Mouse (Mus musculus) urinary bladder, postnatal 10 days (tissue): Measurements from ENCODE around the gene Rps11.
A peak's percentile ranks its signal among the peaks of the same experiment; 100 is the strongest.
"Not testable (repeated sequence)": the region's sequence is repeated elsewhere in the genome, so short reads cannot be mapped to it uniquely, and the experiment has no call there.

Experiments used
- DNase-seq: peaks from one replicate; pipeline ENCODE4 v3.0.0; 2022; ENCODE audit warnings: low spot score

Rps11 gene

DNA sequence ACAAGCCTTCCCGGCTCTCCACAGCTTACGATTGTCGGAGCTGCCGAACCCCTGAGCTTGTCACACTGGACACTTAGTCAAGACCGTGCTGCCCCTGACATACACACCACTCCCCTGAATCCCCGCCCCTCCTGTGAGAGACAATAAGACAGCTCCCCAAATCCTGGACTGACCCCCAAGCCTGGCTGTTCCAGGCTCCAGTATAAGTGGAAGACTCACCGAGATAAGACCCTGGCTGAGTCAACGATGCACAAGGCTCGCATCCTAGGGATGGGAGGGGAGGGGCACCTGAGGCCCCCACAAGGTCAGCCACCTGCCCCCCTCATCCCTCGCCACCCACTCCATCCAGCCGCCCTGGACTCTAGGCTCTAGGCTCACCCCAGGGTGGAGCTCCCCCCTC, 7.6 kb upstream of the Rps11 start:
- DNase-seq = no peak

DNA sequence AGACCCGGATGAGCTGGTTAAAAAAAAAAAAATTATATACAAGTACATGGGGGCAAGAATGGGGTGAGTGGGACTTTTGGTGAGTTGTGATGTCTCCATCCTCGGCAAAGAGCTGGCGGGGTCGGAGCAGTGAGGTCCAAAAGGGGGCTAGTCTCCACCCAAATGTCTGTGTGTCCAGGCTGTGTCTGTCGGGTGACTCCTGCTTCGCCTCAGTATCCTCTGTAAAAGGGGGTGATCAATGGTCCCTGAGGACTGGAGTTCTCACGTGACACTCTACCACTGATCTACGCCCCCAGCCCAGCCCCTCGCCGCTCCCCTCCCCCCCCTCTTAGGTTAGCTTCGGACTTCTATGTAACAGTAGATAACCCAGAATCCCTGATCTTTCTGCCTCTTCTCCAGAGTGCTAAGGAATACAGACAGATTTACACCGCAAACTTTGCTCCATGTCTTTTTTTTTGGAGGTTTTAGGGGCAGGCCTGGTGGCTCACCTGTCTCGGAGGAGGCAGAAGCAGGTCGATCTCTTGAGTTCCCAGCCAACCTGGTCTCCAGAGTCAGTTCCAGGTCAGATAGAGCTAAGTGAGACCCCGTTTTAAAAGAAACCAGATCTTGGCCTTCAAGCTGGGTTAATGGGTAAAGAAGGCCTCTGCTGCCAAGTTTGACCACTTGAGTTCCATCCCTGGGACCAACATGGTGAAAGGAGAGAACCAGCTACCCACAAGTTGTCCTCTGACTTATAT, 5.7 kb upstream of the Rps11 start:
- no peak for DNase-seq

DNA sequence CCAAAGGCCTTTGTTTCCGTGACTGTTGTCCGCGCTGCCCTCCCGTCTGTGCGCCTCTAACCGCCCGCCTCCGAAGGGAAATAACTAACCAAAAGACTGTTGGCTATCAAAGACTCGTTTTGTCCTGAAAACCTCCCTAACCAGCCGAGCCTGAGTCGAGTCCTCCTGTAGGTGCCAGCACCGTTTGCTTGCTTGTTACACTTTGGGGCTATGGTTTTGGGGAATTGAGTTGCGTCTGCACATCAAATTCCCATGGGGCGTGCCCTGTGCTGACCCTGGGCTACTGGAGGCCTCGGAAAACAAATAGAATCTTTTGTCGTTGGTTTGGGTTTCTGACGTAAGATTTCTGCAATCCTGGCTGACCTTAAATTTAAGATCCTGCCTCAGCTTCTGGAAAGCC, 5.1 kb upstream of the Rps11 start:
- DNase-seq = no peak

DNA sequence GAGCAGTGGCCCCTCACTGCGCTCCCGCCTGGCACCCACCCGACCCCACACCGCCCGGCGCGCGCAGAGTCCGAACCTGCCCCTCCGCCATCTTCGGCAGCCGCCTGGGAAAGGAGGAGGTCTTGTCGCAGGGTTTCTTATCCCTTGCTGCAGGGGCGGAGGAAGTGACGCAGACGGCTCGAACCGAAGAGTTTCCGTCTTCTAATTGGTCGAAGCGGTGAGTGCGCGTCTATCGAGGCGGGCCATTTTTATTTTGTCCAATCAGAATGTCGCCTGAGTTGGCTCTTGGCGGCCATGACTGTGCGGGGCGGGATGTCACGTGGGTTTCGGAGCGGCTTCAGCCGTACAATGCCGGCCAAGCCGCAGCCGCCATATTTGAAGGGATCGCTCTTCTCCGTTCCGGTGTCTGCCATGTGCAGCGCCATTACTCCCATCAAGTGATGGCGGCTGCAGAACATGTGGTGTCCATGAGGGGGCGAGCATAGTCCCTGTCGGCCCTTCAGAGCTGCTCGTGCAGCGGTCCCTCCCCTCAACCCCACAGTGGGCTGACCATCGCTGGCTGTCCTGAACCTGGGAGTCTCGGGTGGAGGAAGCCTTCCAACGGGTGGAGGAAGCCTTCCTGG, 4.5 kb upstream of the Rps11 start, which contains the start of gene Rpl13a:
Gene Rpl13a, minus strand, starts transcription at position 138 of the 623 bp plus-strand sequence.
- peak; percentile 88 for DNase-seq

DNA sequence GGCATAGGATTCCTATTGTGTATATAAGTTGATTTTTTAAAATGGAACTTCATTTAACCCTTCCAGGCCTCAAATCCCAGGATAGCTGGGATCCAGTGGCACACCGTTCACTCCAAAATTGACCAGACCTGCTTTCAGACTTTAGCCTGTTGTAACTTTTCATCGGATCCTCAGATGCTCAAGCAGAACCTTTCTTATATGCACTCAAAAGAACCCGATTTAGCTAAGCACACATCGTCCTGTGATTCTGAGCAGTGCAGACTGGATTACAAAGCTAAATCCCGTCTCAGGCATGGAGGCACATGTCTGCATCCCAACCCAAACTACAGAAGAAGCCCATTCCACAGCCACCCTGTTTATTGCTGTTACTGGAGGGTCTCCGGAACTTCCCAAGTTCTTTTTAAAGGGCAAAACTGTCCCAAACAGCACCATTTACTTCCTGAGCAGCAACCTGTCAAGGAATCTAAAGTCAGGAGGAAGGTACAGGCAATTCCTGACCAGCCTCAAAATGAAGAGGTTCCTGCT, 3.5 kb upstream of the Rps11 start:
- DNase-seq = no peak

DNA sequence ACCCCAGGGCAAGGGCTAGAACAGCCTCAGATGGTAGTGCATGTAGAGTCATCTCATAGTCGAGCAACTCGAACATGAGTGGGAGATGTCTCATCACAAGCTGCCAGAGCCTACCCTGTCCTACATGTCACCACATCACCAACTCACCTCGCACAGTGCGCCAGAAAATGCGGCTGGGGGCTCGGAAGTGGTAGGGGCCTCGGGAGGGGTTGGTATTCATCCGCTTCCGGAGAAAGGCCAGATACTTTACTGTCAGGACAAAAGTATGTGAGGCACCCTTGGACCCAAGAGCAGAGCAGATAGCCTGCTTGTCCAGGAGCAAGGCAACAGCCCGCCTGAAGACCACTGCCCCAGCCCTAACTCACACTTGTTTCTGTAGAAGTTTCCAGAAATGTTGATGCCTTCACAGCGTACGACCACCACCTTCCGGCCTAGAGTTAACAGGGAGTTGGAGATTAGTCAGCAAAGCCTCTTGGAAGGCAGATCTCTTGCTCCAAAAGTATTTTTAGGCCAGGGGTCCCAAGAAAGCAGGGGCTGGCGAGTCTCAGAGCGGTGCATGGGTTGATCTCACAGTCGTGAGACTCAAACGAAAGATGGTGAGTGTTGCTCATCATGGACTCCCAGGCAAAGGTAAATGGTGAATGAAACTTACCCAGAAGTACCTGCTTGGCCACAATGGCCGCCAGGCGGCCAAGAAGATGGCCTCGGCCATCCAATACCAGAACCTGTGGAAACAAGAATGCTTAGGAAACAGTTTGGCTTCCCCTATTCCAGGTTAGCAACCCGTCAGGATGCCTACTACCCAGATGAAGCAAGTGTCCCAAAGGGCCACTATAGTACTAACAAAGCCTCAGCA, 2.8 kb upstream of the Rps11 start:
- no peak for DNase-seq

DNA sequence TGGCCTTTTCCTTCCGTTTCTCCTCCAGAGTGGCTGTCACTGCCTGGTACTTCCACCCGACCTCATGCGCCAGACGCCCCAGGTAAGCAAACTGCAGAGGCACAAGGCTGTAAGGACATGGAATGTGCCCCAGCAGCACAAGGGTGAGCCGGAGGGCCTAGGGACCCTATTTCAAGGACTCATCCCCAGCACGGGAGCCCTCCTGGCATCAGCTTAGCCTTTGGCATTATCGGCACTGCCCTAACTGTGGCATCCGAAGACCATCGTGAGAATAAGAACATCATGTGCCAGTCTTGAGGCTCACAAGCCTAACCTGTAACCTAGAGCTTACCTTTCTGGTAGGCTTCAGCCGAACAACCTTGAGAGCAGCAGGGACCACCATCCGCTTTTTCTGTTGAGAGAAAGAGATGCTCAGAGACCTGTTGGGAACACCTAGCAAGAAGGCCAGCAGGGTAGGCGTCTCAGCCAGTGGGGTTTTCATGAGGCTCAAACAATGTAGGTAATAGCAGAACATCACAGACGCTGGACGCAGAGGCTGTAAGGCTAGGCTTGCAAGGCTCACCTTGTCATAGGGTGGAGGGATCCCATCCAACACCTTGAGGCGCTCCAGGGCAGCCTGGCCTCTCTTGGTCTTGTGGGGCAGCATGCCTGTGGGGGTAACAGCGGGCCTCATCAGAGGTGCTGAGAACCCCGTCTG, 2.1 kb upstream of the Rps11 start:
- no peak for DNase-seq

DNA sequence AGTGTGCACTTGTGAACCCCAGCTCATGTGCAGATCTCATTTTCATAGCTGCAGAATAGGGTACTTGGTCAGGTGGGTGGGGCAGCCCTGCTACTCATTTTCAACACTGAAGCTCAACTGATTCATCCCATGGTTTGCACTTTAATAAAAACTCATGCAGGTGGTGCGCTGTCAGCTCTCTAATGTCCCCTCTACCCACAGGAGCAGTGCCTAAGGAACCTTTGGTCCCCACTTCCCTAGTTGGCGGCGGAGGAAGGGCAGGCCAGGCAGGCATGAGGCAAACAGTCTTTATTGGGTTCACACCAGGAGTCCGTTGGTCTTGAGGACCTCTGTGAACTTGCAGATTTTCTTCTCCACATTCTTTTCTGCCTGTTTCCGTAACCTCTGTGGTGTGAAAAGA, 1.4 kb upstream of the Rps11 start:
- DNase-seq = not testable (repeated sequence)

DNA sequence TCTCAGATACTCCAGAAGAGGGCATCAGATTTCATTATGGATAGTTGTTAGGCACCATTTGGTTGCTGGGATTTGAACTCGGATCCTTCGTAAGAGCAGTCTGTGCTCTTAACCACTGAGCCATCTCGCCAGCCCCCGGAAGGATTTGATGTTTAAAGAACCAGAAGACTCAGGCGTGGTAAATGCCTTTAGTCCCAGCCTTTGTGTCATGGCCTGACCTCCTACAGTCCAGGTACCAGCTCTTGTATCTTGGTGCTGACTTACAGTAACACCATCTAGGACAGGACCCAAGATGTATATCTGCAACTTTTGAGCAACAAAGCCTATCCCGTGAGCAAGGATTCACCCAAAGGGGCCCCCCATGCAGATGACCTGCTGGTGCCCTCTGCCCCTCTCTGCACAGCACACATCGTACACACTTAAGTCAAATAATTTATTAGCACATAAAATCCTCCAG, 933 bp upstream of the Rps11 start:
- no peak for DNase-seq

DNA sequence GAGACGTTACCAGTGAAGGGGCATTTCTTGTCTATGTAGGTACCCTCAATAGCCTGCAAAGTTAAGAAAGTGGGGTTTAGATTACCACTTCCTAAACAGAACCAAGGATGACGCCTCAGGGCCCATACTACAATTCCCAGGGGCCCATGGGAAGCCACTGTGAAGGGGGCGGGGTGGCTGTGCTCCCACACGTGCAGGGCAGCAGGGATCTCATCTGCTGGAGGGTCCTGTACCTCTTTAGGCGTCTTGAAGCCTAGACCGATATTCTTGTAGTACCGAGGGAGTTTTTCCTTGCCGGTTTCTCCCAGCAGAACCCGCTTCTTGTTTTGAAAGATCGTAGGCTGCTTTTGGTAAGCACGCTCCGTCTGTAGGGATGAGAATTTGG, 1.1 kb downstream of the Rps11 start:
- no peak for DNase-seq

DNA sequence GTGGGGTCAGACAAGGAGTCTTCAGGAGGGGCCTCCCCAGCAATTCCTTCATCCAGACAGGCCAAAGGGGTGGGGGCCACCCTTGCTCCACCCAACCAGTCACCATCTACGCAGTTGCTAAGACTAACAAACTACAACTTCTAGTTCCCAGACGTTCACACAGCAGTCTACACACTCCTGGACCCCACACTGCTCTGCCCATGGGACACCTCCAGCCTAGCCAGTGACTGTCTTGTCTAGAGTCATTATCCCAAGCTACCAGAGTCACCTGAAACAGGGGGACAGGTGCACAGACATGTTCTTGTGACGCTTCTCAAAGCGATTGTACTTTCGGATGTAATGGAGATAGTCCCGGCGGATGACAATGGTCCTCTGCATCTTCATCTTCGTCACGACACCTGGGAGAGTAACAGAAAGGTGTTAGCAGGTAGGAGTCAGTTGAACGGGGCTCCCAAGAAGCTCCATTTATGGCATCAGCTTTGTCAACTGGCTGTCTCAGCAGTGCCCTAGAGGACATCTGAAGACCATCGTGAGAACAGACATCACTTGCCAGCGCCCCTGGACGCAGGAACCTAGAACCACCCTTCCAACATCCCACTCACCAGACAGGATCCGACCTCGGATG, 1.6 kb downstream of the Rps11 start:
- no peak for DNase-seq

DNA sequence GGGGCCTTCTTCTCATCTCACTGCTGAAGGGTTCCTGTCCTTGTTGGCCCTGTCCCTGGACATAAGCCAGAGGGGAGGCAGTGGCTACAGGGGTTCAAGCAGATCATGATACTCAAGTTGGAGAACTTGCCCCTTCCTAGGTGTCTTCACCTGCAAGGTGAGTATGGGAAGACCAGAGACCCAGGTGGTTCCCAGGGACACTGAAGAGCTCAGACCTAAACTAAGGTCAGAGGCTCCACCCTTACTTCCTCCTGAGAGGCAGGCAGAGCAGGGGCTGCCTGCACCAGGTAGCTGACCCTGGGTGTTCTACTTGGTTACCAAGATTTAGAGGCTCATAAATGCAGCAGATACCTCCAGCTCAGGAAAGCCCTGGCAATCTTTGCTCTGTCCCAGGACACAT, 2.3 kb downstream of the Rps11 start:
- DNase-seq = no peak

DNA sequence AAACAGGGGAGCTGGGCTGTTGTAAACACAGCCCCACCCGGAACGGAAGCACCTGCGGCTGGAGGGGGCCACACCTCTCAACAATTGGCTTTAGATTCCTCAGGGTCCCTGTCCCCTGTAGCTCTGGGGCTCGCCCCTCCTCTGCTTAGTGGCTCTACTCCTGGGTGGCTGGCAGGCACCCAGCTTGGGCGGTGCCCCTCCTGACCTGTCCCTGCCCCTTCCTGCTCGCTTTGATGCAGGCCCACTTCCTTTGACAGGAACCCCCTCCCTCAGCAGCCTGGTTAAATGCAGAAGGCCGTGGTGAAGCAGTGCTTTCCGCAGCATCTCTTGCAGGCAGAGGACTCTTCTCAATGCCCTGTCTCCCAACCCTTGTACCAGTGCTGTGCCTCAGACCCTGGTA, 2.8 kb downstream of the Rps11 start:
- no peak for DNase-seq

DNA sequence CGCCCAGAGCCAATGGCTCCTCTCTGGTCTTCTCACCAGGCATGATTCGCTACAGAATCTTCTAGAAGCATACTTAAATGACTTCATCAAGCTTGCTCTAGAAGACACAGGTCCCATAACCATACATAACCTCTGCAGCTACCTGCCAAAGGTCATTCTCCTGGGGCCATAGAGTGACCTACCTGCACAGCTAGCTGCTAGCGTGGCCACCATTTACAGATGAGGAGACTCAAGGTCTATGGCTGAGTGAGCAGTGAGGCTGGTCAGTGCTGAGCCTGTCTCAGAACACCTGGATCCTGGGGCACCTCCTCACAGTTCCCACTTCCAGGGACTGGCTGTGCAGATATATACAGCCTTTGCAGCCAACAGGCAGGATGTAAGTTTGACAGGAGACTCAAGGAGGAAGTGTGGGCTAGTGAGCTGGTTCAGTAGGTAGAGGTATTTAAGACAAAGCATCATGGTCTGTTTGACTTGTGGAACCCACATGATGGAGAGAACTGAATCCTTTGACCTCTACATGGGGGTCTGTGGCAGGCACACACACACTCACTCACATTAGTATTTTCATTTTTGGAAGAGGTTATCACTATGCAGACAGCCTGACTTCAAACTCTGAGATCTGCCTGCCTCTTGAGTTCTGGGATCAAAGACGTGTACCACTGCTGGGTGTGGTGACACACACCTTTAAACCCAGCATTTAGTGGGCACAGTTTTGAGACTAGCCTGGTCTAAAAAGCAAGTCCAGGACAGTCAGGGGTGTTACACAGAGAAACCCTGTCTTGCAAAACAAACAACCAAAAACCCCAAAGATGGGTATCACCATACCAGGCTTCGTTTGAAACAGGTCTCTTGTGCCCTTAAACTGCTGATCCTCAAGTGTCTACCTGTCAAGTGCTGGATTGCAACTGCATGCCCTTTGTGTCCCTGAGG, 4.2 kb downstream of the Rps11 start:
- DNase-seq = no peak

DNA sequence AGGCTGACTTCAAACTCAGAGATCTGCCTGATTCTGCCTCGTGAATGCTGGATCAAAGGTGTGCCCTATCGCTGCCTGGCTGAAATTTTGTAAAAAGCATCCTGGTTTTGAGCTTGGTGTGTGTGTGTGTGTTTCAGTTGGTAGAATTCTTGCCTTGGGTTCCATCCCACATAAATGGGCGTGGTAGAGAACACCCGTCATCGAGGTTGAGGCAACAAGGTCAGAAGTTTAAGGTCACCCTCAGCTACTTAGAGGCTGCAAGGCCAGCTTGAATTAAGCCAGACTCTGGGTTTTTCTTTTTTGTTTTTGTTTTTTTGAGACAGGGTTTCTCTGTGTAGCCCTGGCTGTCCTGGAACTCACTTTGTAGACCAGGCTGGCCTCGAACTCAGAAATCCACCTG, 5.9 kb downstream of the Rps11 start:
- DNase-seq = no peak

DNA sequence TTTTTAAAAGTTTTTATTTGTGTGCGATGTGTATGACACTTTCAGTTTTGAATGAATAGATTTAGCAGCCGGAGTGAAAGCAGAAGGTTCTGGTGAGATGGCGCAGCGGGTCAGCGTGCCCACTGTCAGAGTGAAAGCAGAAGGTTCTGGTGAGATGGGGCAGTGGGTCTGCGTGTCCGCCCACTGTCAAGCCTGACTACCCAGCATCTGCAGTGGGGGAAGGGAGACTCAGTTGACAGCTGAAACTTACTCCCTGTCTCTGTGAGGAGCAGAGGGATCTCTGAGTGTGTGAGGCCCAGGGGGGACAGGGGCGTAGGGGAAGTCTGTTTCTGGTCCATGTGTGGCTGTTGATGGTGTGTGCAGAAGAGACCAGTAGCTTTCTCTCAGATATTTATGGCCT, 6.7 kb downstream of the Rps11 start:
- DNase-seq = no peak

DNA sequence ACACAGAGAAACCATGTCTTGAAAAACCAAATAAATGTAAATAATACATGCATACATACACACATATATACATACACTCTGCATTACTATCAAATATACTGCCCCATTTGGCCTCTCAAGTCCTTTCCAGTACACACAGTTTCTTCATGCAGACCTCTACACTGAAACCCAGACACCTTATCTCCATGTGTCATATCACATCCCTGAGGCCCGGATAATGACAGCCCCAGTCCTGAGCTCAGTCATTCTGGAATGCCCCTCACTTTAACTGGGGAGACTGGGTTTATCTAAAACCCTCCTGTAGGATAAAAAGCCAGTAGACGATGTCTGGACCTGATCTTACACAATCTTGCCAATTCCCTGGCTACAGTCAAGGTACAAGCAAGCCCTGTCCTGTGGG, 10.8 kb downstream of the Rps11 start:
- DNase-seq = no peak

DNA sequence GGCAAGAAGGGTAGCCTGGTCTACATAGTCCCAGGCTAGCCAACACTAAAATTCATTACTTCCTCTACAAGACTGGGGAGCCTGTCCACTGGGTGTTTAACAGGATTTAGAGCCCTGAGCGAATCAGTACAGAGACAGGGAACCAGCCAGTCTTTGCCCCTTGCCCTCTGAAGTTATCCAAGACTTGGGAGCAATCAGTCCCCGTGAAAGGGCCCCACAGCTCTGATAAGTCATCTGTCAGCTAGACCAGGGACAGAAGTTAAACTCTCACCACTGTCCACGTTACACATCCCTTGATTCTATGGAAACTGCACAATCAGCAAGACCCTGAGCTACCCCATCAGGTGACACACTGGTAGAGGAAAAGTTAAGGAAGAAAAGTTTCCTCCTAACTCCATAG, 11.7 kb downstream of the Rps11 start:
- DNase-seq = no peak

DNA sequence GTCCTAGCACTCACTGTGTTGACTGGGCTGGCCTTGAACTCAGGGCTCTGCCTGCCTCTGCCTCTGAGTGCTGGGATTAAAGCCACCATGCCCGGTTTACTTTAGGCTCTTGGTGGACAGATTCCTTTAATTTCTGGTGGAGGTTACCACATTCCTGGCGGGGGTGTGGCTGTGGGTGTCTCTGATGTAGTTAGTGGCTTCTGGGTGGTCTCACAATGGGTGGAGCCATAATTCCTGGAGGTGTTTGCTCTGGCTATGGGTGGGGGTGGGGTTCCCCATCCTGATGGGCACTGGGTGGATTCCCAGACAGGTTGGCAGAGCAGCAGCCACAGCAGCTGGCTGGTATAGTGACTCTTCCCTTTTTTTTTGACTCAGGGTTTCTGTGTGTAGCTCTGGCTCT, 12.3 kb downstream of the Rps11 start:
- DNase-seq = no peak

DNA sequence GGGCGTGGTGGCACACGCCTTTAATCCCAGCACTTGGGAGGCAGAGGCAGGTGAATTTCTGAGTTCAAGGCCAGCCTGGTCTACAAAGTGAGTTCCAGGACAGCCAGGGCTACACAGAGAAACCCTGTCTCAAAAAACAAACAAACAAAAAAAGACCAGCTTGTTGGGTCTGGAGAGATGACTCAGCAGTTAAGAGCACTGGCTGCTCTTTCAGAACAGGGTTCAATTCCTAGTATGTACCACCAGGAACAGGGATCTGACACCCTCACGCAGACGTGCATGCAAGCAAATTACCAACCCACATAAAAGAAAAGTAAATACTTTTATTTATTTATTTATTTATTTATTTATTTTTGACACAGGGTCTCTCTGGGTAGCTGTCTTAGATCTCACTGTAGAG, 14.2 kb downstream of the Rps11 start:
- not testable (repeated sequence) for DNase-seq
